Comparison of ENCODE assay signal across 33 mouse cellular contexts in genomic region chr9:61627801-61628574, GRCm38 (mm10).
DNase-seq lines count a peak whose midpoint lies in the region; ATAC-seq and TF ChIP-seq lines count a peak whose summit lies in the region.
"Had no signal": no experiment of that assay in that cellular context is flagged by ENCODE, and none has a peak within 500 bp of the region (broad histone marks: within the 10 kb centered on the region; RNA-seq: fewer than 3 reads in every experiment).

No protein-coding gene starts in this region.

- no peaks in the 10 kb centered on the region for H3K79me2 ChIP-seq in CH12.LX (replicated peaks; ENCODE audit: control insufficient read depth, extremely low read depth, insufficient read depth, poor library complexity, severe bottlenecking)

- peak overlapping the region; percentile 12; the same call in 1 of the 2 replicates for H3K27ac ChIP-seq in CH12.LX (ENCODE audit: insufficient read depth, low read depth)
- no peak overlapping the region for H3K27ac ChIP-seq in hindbrain, embryonic 11.5 days (ENCODE audit: low read depth, low read length)
- no peak overlapping the region for H3K27ac ChIP-seq in kidney, embryonic 14.5 days (ENCODE audit: low read depth, low read length)
- H3K27ac ChIP-seq: embryonic facial prominence, embryonic 12.5 days; forebrain, embryonic 10.5 days; heart, embryonic 10.5 days; heart, embryonic 15.5 days; hindbrain, embryonic 12.5 days; hindbrain, postnatal 0 days; intestine, embryonic 15.5 days; kidney, postnatal 0 days; limb, embryonic 10.5 days; limb, embryonic 15.5 days; liver, embryonic 14.5 days; midbrain, embryonic 13.5 days; neural tube, embryonic 12.5 days had no signal

- WGBS in hindbrain, embryonic 11.5 days = 84% methylated on average over 6 of the region's 6 CpGs
- WGBS in kidney, embryonic 14.5 days = 75% methylated on average over 6 of the region's 6 CpGs

- TF ChIP-seq RAD21 in CH12.LX (IDR thresholded peaks at IDR 0.05; ENCODE audit: low read depth, low read length) = no peak; the same call in none of the 2 replicates

- H3K9me3 ChIP-seq in CH12.LX (replicated peaks; ENCODE audit: low read length) = no peaks in the 10 kb centered on the region
- H3K9me3 ChIP-seq in hindbrain, embryonic 11.5 days (ENCODE audit: control insufficient read depth, low read length) = no peaks in the 10 kb centered on the region
- no peaks in the 10 kb centered on the region for H3K9me3 ChIP-seq in kidney, embryonic 14.5 days (ENCODE audit: control insufficient read depth, low read length)
- H3K9me3 ChIP-seq: embryonic facial prominence, embryonic 12.5 days; forebrain, embryonic 10.5 days; G1E; heart, embryonic 10.5 days; heart, embryonic 15.5 days; hindbrain, embryonic 12.5 days; intestine, embryonic 15.5 days; limb, embryonic 10.5 days; limb, embryonic 15.5 days; midbrain, embryonic 13.5 days; neural tube, embryonic 12.5 days had no signal

- peaks cover 16 to 41% of the 10 kb centered on the region in 2 experiments for H3K4me1 ChIP-seq in CH12.LX (ENCODE audit: control insufficient read depth in 1 of 2, insufficient read depth in 2 of 2)
- no peaks in the 10 kb centered on the region for H3K4me1 ChIP-seq in hindbrain, embryonic 11.5 days (replicated peaks; ENCODE audit: control insufficient read depth, insufficient read depth, low read length)
- no peaks in the 10 kb centered on the region for H3K4me1 ChIP-seq in kidney, embryonic 14.5 days (ENCODE audit: control insufficient read depth, insufficient read depth, low read length)
- H3K4me1 ChIP-seq: intestine, embryonic 15.5 days had no signal

- DNase-seq in spleen, adult 18-20 months = peak; percentile 24 to 25
- DNase-seq in spleen, postnatal 4 days (ENCODE audit: low spot score in 2 of 2) = no peak
- DNase-seq in A20 (ENCODE audit: low read depth, low spot score) (peak; percentile 58), CH12.LX (ENCODE audit: extremely low read depth) (peak; percentile 83)
- peak; percentile 29 for DNase-seq in naive thymus-derived CD4-positive, alpha-beta T cell, adult 2 months (ENCODE audit: low read depth)
- DNase-seq in hindbrain, embryonic 11.5 days (ENCODE audit: low spot score) = no peak
- DNase-seq: adrenal gland, adult 8-10 months; cerebellum, adult 11 months; cerebellum, adult 9-10 months; cerebellum, postnatal 36 days; embryo, embryonic 11 days; kidney, adult 2 months; kidney, postnatal 4 days; lung, adult 2 months; lung, postnatal 14 days; right cerebral cortex, postnatal 4 days; thymus, postnatal 14 days had no signal

- H3K9ac ChIP-seq in CH12.LX (ENCODE audit: insufficient read depth, low read depth) = 0 out of 2 replicates have a peak overlapping the region, but pooled peaks have one; percentile 7
- H3K9ac ChIP-seq in hindbrain, embryonic 11.5 days (ENCODE audit: low read depth, low read length) = no peak overlapping the region
- no peak overlapping the region for H3K9ac ChIP-seq in kidney, embryonic 14.5 days (ENCODE audit: low read depth, low read length)
- H3K9ac ChIP-seq: embryonic facial prominence, embryonic 12.5 days; heart, embryonic 15.5 days; hindbrain, embryonic 12.5 days; intestine, embryonic 15.5 days; limb, embryonic 15.5 days; liver, embryonic 14.5 days; midbrain, embryonic 13.5 days; neural tube, embryonic 12.5 days had no signal

- peak; percentile 94 for TF ChIP-seq EP300 in CH12.LX (IDR thresholded peaks at IDR 0.05; ENCODE audit: low read length)

- in situ Hi-C loops in CH12.LX (cut with MboI; ENCODE audit: low pct_ligation_motif_present, low pct_unique_long_range_greater_than_20kb, low sequenced_read_pairs) = no loop called here

- peak overlapping the region; percentile 65 for H3K4me2 ChIP-seq in CH12.LX (ENCODE audit: insufficient read depth, low read depth, poor library complexity, severe bottlenecking)
- no peak overlapping the region for H3K4me2 ChIP-seq in hindbrain, embryonic 11.5 days (replicated peaks; ENCODE audit: low read depth, low read length)
- no peak overlapping the region for H3K4me2 ChIP-seq in kidney, embryonic 14.5 days (replicated peaks; ENCODE audit: low read depth, low read length)
- H3K4me2 ChIP-seq: embryonic facial prominence, embryonic 12.5 days; heart, embryonic 15.5 days; hindbrain, embryonic 12.5 days; intestine, embryonic 15.5 days; limb, embryonic 15.5 days; midbrain, embryonic 13.5 days; neural tube, embryonic 12.5 days had no signal

- ATAC-seq in hindbrain, embryonic 11.5 days (ENCODE audit: low FRiP score) = no peak
- no peak for ATAC-seq in kidney, embryonic 14.5 days (ENCODE audit: low FRiP score, low TSS enrichment)
- ATAC-seq: forebrain, embryonic 16.5 days; hindbrain, postnatal 0 days; intestine, embryonic 15.5 days; midbrain, embryonic 13.5 days had no signal

- TF ChIP-seq CTCF in CH12.LX (conservative IDR thresholded peaks at IDR 0.05 in 1 of 2, IDR thresholded peaks at IDR 0.05 in 1 of 2; ENCODE audit: low read depth in 2 of 2, low read length in 2 of 2) = no peak

- H3K36me3 ChIP-seq in CH12.LX (replicated peaks in 1 of 2; ENCODE audit: control insufficient read depth in 1 of 2, insufficient read depth in 1 of 2, low read length in 1 of 2) = no peaks in the 10 kb centered on the region
- no peaks in the 10 kb centered on the region for H3K36me3 ChIP-seq in hindbrain, embryonic 11.5 days (ENCODE audit: control insufficient read depth, insufficient read depth, low read length)
- H3K36me3 ChIP-seq in kidney, embryonic 14.5 days (ENCODE audit: control insufficient read depth, insufficient read depth, low read length) = no peaks in the 10 kb centered on the region
- H3K36me3 ChIP-seq: embryonic facial prominence, embryonic 12.5 days; forebrain, embryonic 10.5 days; G1E; heart, embryonic 10.5 days; heart, embryonic 15.5 days; hindbrain, embryonic 12.5 days; intestine, embryonic 15.5 days; limb, embryonic 10.5 days; limb, embryonic 15.5 days; midbrain, embryonic 13.5 days; neural tube, embryonic 12.5 days had no signal

- no peak for TF ChIP-seq POLR2A in CH12.LX (IDR thresholded peaks at IDR 0.05; ENCODE audit: low read depth, low read length)

- no peak overlapping the region for H3K4me3 ChIP-seq in CH12.LX (replicated peaks in 1 of 3; ENCODE audit: low read depth in 2 of 3, low read length in 2 of 3, poor library complexity in 1 of 3)
- H3K4me3 ChIP-seq in hindbrain, embryonic 11.5 days (ENCODE audit: low read depth, low read length) = no peak overlapping the region
- H3K4me3 ChIP-seq in kidney, embryonic 14.5 days (ENCODE audit: low read length) = no peak overlapping the region
- H3K4me3 ChIP-seq: embryonic facial prominence, embryonic 12.5 days; forebrain, embryonic 10.5 days; heart, embryonic 10.5 days; heart, embryonic 15.5 days; hindbrain, embryonic 12.5 days; intestine, embryonic 15.5 days; limb, embryonic 10.5 days; limb, embryonic 15.5 days; midbrain, embryonic 13.5 days; neural tube, embryonic 12.5 days had no signal

- dilution Hi-C loops in CH12.LX (cut with MboI; ENCODE audit: extremely low pct_ligation_motif_present, extremely low pct_unique_long_range_greater_than_20kb, low sequenced_read_pairs) = no loop called here

- no peaks in the 10 kb centered on the region for H3K27me3 ChIP-seq in CH12.LX (replicated peaks)
- H3K27me3 ChIP-seq in hindbrain, embryonic 11.5 days (ENCODE audit: control insufficient read depth, insufficient read depth, low read length) = no peaks in the 10 kb centered on the region
- H3K27me3 ChIP-seq in kidney, embryonic 14.5 days (ENCODE audit: control insufficient read depth, insufficient read depth, low read length) = peaks cover 2% of the 10 kb centered on the region; the same call in 1 of the 2 replicates
- H3K27me3 ChIP-seq: intestine, embryonic 15.5 days; limb, embryonic 15.5 days had no signal

TF ChIP-seq in CH12.LX, 34 proteins besides CTCF, POLR2A, EP300 and RAD21 (continues in another document):
- TF ChIP-seq HCFC1 (IDR thresholded peaks at IDR 0.05; ENCODE audit: low read depth, low read length) = no peak
- peak; percentile 64 for TF ChIP-seq MAFK (IDR thresholded peaks at IDR 0.05; ENCODE audit: insufficient replicate concordance, low read length)
- TF ChIP-seq MAX (IDR thresholded peaks at IDR 0.05; ENCODE audit: low read length) = 0 out of 2 replicates have a peak, but pooled peaks have one; percentile 39
- peak; percentile 34 for TF ChIP-seq SMC3 (IDR thresholded peaks at IDR 0.05; ENCODE audit: low read depth, low read length)
- TF ChIP-seq ZKSCAN1 (IDR thresholded peaks at IDR 0.05; ENCODE audit: borderline replicate concordance, low read depth, low read length) = no peak
- TF ChIP-seq CHD1 (IDR thresholded peaks at IDR 0.05; ENCODE audit: low read depth, low read length) = no peak
- TF ChIP-seq TBP (conservative IDR thresholded peaks at IDR 0.05; ENCODE audit: low read depth, low read length) = no peak
- TF ChIP-seq JUND (conservative IDR thresholded peaks at IDR 0.05; ENCODE audit: low read depth, low read length) = no peak; the same call in 1 of the 2 replicates
- TF ChIP-seq USF1 (IDR thresholded peaks at IDR 0.05; ENCODE audit: low read depth, low read length) = peak; percentile 15; the same call in 1 of the 2 replicates
- TF ChIP-seq USF2 (conservative IDR thresholded peaks at IDR 0.05; ENCODE audit: low read depth, low read length) = 0 out of 2 replicates have a peak, but pooled peaks have one; percentile 13
- TF ChIP-seq UBTF (IDR thresholded peaks at IDR 0.05; ENCODE audit: low read depth, low read length) = peak; percentile 34; the same call in 1 of the 2 replicates
- peak; percentile 78 for TF ChIP-seq SIN3A (IDR thresholded peaks at IDR 0.05; ENCODE audit: low read length)
- peak; percentile 48; the same call in 1 of the 2 replicates for TF ChIP-seq MEF2A (IDR thresholded peaks at IDR 0.05; ENCODE audit: borderline replicate concordance, low read depth, low read length)
- no peak for TF ChIP-seq RCOR1 (conservative IDR thresholded peaks at IDR 0.05; ENCODE audit: low read depth, low read length)
- TF ChIP-seq GABPA (IDR thresholded peaks at IDR 0.05; ENCODE audit: insufficient replicate concordance, low read depth, low read length) = no peak
- TF ChIP-seq JUN (IDR thresholded peaks at IDR 0.05; ENCODE audit: insufficient read depth, low read depth, low read length) = no peak
- TF ChIP-seq ZMIZ1 (IDR thresholded peaks at IDR 0.05; ENCODE audit: low read depth, low read length) = no peak
- TF ChIP-seq MAZ (IDR thresholded peaks at IDR 0.05; ENCODE audit: low read depth, low read length) = peak; percentile 14; the same call in 1 of the 2 replicates
- TF ChIP-seq TCF12 (IDR thresholded peaks at IDR 0.05; ENCODE audit: low read depth, low read length) = peak; percentile 87
- TF ChIP-seq ETS1 (conservative IDR thresholded peaks at IDR 0.05; ENCODE audit: low read depth, low read length) = peak; percentile 55; the same call in 1 of the 2 replicates
- peak; percentile 80 for TF ChIP-seq BHLHE40 (IDR thresholded peaks at IDR 0.05; ENCODE audit: low read depth, low read length)
- TF ChIP-seq ZNF384 (IDR thresholded peaks at IDR 0.05; ENCODE audit: low read depth, low read length) = no peak
- TF ChIP-seq PAX5 (IDR thresholded peaks at IDR 0.05; ENCODE audit: low read length) = no peak
- TF ChIP-seq MXI1 (IDR thresholded peaks at IDR 0.05; ENCODE audit: low read depth, low read length) = no peak; the same call in 1 of the 2 replicates

Comparison
In these comparisons a context has a peak if more than half of its experiments do, and no peak if none do; other contexts are left out.
1. DNase-seq: peak in spleen, adult 18-20 months (2 of 2), A20 (single experiment), CH12.LX (single experiment) and naive thymus-derived CD4-positive, alpha-beta T cell, adult 2 months (single experiment); none in spleen, postnatal 4 days (0 of 2) and hindbrain, embryonic 11.5 days (single experiment).